Mouse (Mus musculus) left cerebral cortex, adult 8-10 months (tissue): ENCODE results near the gene Efna5. TPM values are rescaled to one million over a fixed set of nuclear protein-coding genes. Genes with fewer than 3 reads are reported as not detected.
A peak's percentile ranks its signal among the peaks of the same experiment; 100 is the strongest.

Experiments used
- DNase-seq, 2 experiments: peaks; one replicate each; pipeline ENCODE4 v3.0.0; 2022; ENCODE audit warnings: low spot score in 2 of 2
- total RNA-seq, 4 experiments: library from RNA; stranded (reverse); gene quantifications; 2 replicates each; pipeline ENCODE4 v1.2.4; 2022

Gene Efna5
- total RNA-seq, 4 experiments from 2014 or later, result 31.4 to 41.2 (median 36.0) TPM

GRCm38 (mm10) chr17:62614237-62614636, 266.9 kb downstream of the Efna5 start:
- DNase-seq, result no peak

GRCm38 (mm10) chr17:62613232-62613631, 267.9 kb downstream of the Efna5 start:
- DNase-seq, result no peak

GRCm38 (mm10) chr17:62608145-62608544, 273.0 kb downstream of the Efna5 start:
- DNase-seq, result no peak

- peak; percentile 28 to 39 for DNase-seq
Measured at GRCm38 (mm10) chr17:62607304-62607914, 273.7 kb downstream of the Efna5 start.

- no peak for DNase-seq
Measured at GRCm38 (mm10) chr17:62606681-62607080, 274.4 kb downstream of the Efna5 start.

- DNase-seq, result no peak
Measured at GRCm38 (mm10) chr17:62604309-62604708, 276.8 kb downstream of the Efna5 start.

- DNase-seq, result no peak
Measured at GRCm38 (mm10) chr17:62603604-62604003, 277.5 kb downstream of the Efna5 start.

GRCm38 (mm10) chr17:62598716-62599490, 282.2 kb downstream of the Efna5 start:
- no peak for DNase-seq

- no peak for DNase-seq
Measured at GRCm38 (mm10) chr17:62592436-62593074, 288.6 kb downstream of the Efna5 start.

GRCm38 (mm10) chr17:62591581-62592435, 289.3 kb downstream of the Efna5 start:
- DNase-seq, result no peak

- DNase-seq, result no peak
Measured at GRCm38 (mm10) chr17:62590685-62591460, 290.2 kb downstream of the Efna5 start.

GRCm38 (mm10) chr17:62580127-62580526, 301.0 kb downstream of the Efna5 start:
- DNase-seq, result no peak

GRCm38 (mm10) chr17:62579618-62580017, 301.5 kb downstream of the Efna5 start:
- DNase-seq, result no peak

GRCm38 (mm10) chr17:62574499-62575265, 306.4 kb downstream of the Efna5 start:
- DNase-seq, result no peak

- DNase-seq, result peak in 1 of 2 experiments; percentile 46
Measured at GRCm38 (mm10) chr17:62570101-62570500, 311.0 kb downstream of the Efna5 start.

GRCm38 (mm10) chr17:62568019-62568418, 313.1 kb downstream of the Efna5 start:
- no peak for DNase-seq

- DNase-seq, result no peak
Measured at GRCm38 (mm10) chr17:62565632-62566031, 315.5 kb downstream of the Efna5 start.

GRCm38 (mm10) chr17:62562439-62562838, 318.7 kb downstream of the Efna5 start:
- no peak for DNase-seq

- DNase-seq, result no peak
Measured at GRCm38 (mm10) chr17:62557215-62557614, 323.9 kb downstream of the Efna5 start.
